Mouse (Mus musculus) CH12.LX (cell line): ENCODE measurements at regions not wholly inside any gene's neighbourhood (a gene's known extent, or its start where the extent isn't known, plus 50 kb on each side); places are given as distances from the start of the nearest gene placed in this dataset.

Experiments
- DNase-seq: peaks from one replicate; pipeline ENCODE4 v3.0.0-alpha.2; 2013; ENCODE audit errors: extremely low read depth
- H3K27ac ChIP-seq: 2 replicates; pipeline ENCODE4 v1.5.1; 2012; ENCODE audit warnings: low read depth, mild to moderate bottlenecking, control low read depth, moderate library complexity; ENCODE audit not compliant: insufficient read depth
- H3K27me3 ChIP-seq: replicated peaks from 2 replicates; pipeline ENCODE3; 2012; ENCODE audit warnings: inconsistent platforms
- H3K36me3 ChIP-seq, 2 experiments: replicated peaks in 1 of 2; 2 replicates each; pipeline versions ENCODE3 to v1.6.1; 2012; ENCODE audit warnings: inconsistent platforms in 1 of 2, low read length in 1 of 2, mild to moderate bottlenecking in 1 of 2, mixed read lengths in 1 of 2, moderate library complexity in 1 of 2; ENCODE audit not compliant: control insufficient read depth in 1 of 2, insufficient read depth in 1 of 2
- H3K4me1 ChIP-seq, 2 experiments: 2 replicates each; pipeline ENCODE4 v1.6.1; 2012; ENCODE audit warnings: inconsistent platforms in 1 of 2, moderate library complexity in 1 of 2; ENCODE audit not compliant: insufficient read depth in 2 of 2, control insufficient read depth in 1 of 2
- H3K4me2 ChIP-seq: 2 replicates; pipeline ENCODE4 v1.6.1; 2012; ENCODE audit warnings: low read depth, mild to moderate bottlenecking, control low read depth; ENCODE audit not compliant: poor library complexity, insufficient read depth, severe bottlenecking
- H3K4me3 ChIP-seq, 3 experiments: fragments of 150-350 bp in 1 of 3; sonication (generic) in 1 of 3; replicated peaks in 1 of 3; 2 replicates each; pipeline versions ENCODE3 to v1.5.1; 2011 to 2012; ENCODE audit warnings: low read depth in 2 of 3, low read length in 2 of 3, mild to moderate bottlenecking in 2 of 3, moderate library complexity in 2 of 3, control low read depth in 1 of 3, improper control_type of control experiment in 1 of 3, inconsistent platforms in 1 of 3, mixed read lengths in 1 of 3; ENCODE audit not compliant: poor library complexity in 1 of 3
- H3K79me2 ChIP-seq: replicated peaks from 2 replicates; pipeline ENCODE4 v1.6.1; 2012; ENCODE audit warnings: mild to moderate bottlenecking, moderate library complexity; ENCODE audit not compliant: control insufficient read depth, poor library complexity, insufficient read depth, severe bottlenecking; ENCODE audit errors: extremely low read depth
- H3K9ac ChIP-seq: 2 replicates; pipeline ENCODE4 v1.6.1; 2012; ENCODE audit warnings: low read depth, mild to moderate bottlenecking, control low read depth, moderate library complexity; ENCODE audit not compliant: insufficient read depth
- H3K9me3 ChIP-seq: replicated peaks from 2 replicates; pipeline ENCODE3; 2012; ENCODE audit warnings: low read length, inconsistent platforms, mixed read lengths
- CHD1 ChIP-seq: IDR thresholded peaks from 2 replicates; pipeline ENCODE4 v1.6.1; 2012; ENCODE audit warnings: low read depth, low read length, improper control_type of control experiment, inconsistent platforms
- CHD2 ChIP-seq: IDR thresholded peaks from 2 replicates; pipeline ENCODE4 v1.6.1; 2011; ENCODE audit warnings: low read length, improper control_type of control experiment
- EP300 ChIP-seq: IDR thresholded peaks from 2 replicates; pipeline ENCODE4 v1.6.1; 2011; ENCODE audit warnings: low read length, improper control_type of control experiment
- GABPA ChIP-seq: IDR thresholded peaks from 2 replicates; pipeline ENCODE4 v1.6.1; 2012; ENCODE audit warnings: low read depth, low read length, improper control_type of control experiment, inconsistent platforms; ENCODE audit not compliant: insufficient replicate concordance
- HCFC1 ChIP-seq: IDR thresholded peaks from 2 replicates; pipeline ENCODE4 v1.6.1; 2012; ENCODE audit warnings: low read depth, mild to moderate bottlenecking, inconsistent platforms, low read length, improper control_type of control experiment
- IRF4 ChIP-seq: IDR thresholded peaks from 2 replicates; pipeline ENCODE4 v1.6.1; 2014; ENCODE audit warnings: low read depth, mild to moderate bottlenecking, inconsistent platforms, low read length, improper control_type of control experiment
- JUND ChIP-seq: conservative IDR thresholded peaks from 2 replicates; pipeline ENCODE4 v1.6.1; 2011; ENCODE audit warnings: low read depth, low read length, improper control_type of control experiment
- MEF2A ChIP-seq: IDR thresholded peaks from 2 replicates; pipeline ENCODE4 v1.6.1; 2014; ENCODE audit warnings: low read depth, mild to moderate bottlenecking, inconsistent platforms, low read length, improper control_type of control experiment, borderline replicate concordance
- MXI1 ChIP-seq: IDR thresholded peaks from 2 replicates; pipeline ENCODE4 v1.6.1; 2011; ENCODE audit warnings: mild to moderate bottlenecking, low read depth, low read length, improper control_type of control experiment
- MYC ChIP-seq: IDR thresholded peaks from 2 replicates; pipeline ENCODE4 v1.6.1; 2011; ENCODE audit warnings: low read depth, mild to moderate bottlenecking, improper control_type of control experiment, low read length
- RAD21 ChIP-seq: IDR thresholded peaks from 2 replicates; pipeline ENCODE4 v1.6.1; 2011; ENCODE audit warnings: low read depth, mild to moderate bottlenecking, low read length, improper control_type of control experiment, moderate library complexity
- SIN3A ChIP-seq: IDR thresholded peaks from 2 replicates; pipeline ENCODE4 v1.6.1; 2012; ENCODE audit warnings: low read length, improper control_type of control experiment, inconsistent platforms
- SMC3 ChIP-seq: IDR thresholded peaks from 2 replicates; pipeline ENCODE4 v1.6.1; 2011; ENCODE audit warnings: low read depth, low read length, improper control_type of control experiment
- USF1 ChIP-seq: IDR thresholded peaks from 2 replicates; pipeline ENCODE4 v1.6.1; 2014; ENCODE audit warnings: low read depth, mild to moderate bottlenecking, inconsistent platforms, low read length, improper control_type of control experiment
- USF2 ChIP-seq: conservative IDR thresholded peaks from 2 replicates; pipeline ENCODE4 v1.6.1; 2011; ENCODE audit warnings: low read depth, low read length, improper control_type of control experiment
- ZC3H11A ChIP-seq: IDR thresholded peaks from 2 replicates; pipeline ENCODE4 v1.6.1; 2012; ENCODE audit warnings: low read depth, mild to moderate bottlenecking, inconsistent platforms, low read length, improper control_type of control experiment
- ZKSCAN1 ChIP-seq: IDR thresholded peaks from 2 replicates; pipeline ENCODE4 v1.6.1; 2012; ENCODE audit warnings: low read depth, inconsistent platforms, low read length, improper control_type of control experiment, borderline replicate concordance
- ZNF384 ChIP-seq: IDR thresholded peaks from 2 replicates; pipeline ENCODE4 v1.6.1; 2012; ENCODE audit warnings: low read depth, low read length, improper control_type of control experiment, inconsistent platforms
- dilution Hi-C: fragments of 300-500 bp; cut with MboI; formaldehyde crosslinking; loops from 2 replicates; pipeline ENCODE4 v1.14.3; 2020; ENCODE audit warnings: low sequenced_read_pairs; ENCODE audit not compliant: extremely low pct_unique_long_range_greater_than_20kb, extremely low pct_ligation_motif_present
- in situ Hi-C: fragments of 300-500 bp; cut with MboI; formaldehyde crosslinking; loops from 3 replicates; pipeline ENCODE4 v1.14.3; 2019; ENCODE audit warnings: low sequenced_read_pairs, low pct_ligation_motif_present, low pct_unique_long_range_greater_than_20kb, mixed read lengths

DNA sequence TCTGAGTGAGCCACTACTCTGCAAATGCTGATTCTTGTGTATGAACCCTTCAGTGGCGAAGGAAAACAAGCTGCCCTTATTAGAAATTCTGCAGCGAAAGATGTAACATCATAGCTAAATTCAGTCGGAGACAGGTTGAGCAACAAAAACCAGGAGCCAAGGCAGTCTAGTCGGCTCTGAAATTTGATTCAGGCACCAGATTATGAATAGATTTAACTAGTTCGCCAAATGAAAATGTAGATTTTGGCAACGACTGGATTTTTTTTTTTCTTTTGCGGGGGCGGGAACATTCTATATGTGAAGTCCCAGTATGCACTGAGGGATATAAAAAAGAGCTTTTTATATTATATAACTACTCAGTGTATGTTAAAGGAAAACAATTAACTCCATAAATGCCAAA lies 847.9 kb downstream of the Kcnj2 start:
- Histone ChIP-seq H3K4me3 (no peak overlapping the region), H3K27me3 (no peaks in the 10 kb centered on the region), H3K4me2 (no peak overlapping the region), H3K79me2 (no peaks in the 10 kb centered on the region), H3K9me3 (no peaks in the 10 kb centered on the region), H3K9ac (no peak overlapping the region), H3K36me3 (no peaks in the 10 kb centered on the region), H3K27ac (no peak overlapping the region), H3K4me1 (no peaks in the 10 kb centered on the region)
- TF ChIP-seq CHD2 (no peak), CHD1 (no peak), SMC3 (no peak), MYC (no peak), USF1 (no peak), USF2 (no peak)
- DNase-seq, result no peak
- in situ Hi-C loops, result no loop called here
- dilution Hi-C loops, result no loop called here

GRCm38 (mm10) chr11:111926336-111926735 lies 855.7 kb upstream of the Sox9 start:
- no peak overlapping the region for H3K27ac ChIP-seq
- no peaks in the 10 kb centered on the region for H3K27me3 ChIP-seq
- TF ChIP-seq SIN3A, result no peak
- TF ChIP-seq JUND, result no peak
- TF ChIP-seq EP300, result no peak
- TF ChIP-seq MEF2A, result no peak
- TF ChIP-seq RAD21, result no peak
- no peak for TF ChIP-seq MXI1
- TF ChIP-seq ZKSCAN1, result no peak
- no peak for TF ChIP-seq IRF4
- no peak for TF ChIP-seq ZC3H11A
- TF ChIP-seq GABPA, result no peak
- no peak for TF ChIP-seq ZNF384
- no peak for TF ChIP-seq HCFC1
- dilution Hi-C loops, result no loop called here
- no peaks in the 10 kb centered on the region for H3K79me2 ChIP-seq
- DNase-seq, result no peak
- no peaks in the 10 kb centered on the region for H3K4me1 ChIP-seq
- no peak overlapping the region for H3K4me2 ChIP-seq
- no peaks in the 10 kb centered on the region for H3K9me3 ChIP-seq
- in situ Hi-C loops, result no loop called here
- no peak overlapping the region for H3K9ac ChIP-seq
- no peak overlapping the region for H3K4me3 ChIP-seq
- H3K36me3 ChIP-seq, result no peaks in the 10 kb centered on the region
